Mouse (Mus musculus) liver, adult 2 months (tissue): ENCODE measurements around the gene Cpne9. TPM values are rescaled to one million over a fixed set of nuclear protein-coding genes. Genes with fewer than 3 reads are reported as not detected.

Experiments
- DNase-seq: peaks from one replicate; pipeline ENCODE4 v3.0.0-alpha.2; 2011; ENCODE audit warnings: low read depth, low spot score; ENCODE audit errors: extremely low read depth
- H3K27ac ChIP-seq: fragments of 200-500 bp; replicated peaks from 2 replicates; pipeline ENCODE4 v1.5.1; 2012; ENCODE audit warnings: low read depth, mild to moderate bottlenecking, control low read depth, inconsistent platforms, low read length; ENCODE audit not compliant: insufficient read depth
- H3K27me3 ChIP-seq: fragments of 200-500 bp; 2 replicates; pipeline ENCODE4 v1.6.1; 2012; ENCODE audit warnings: mild to moderate bottlenecking, moderate library complexity, low read length, inconsistent platforms; ENCODE audit not compliant: control insufficient read depth, insufficient read depth
- H3K36me3 ChIP-seq: fragments of 200-500 bp; 2 replicates; pipeline ENCODE4 v1.6.1; 2012; ENCODE audit warnings: low read length, inconsistent platforms; ENCODE audit not compliant: control insufficient read depth, insufficient read depth
- H3K4me1 ChIP-seq: fragments of 200-500 bp; 2 replicates; pipeline ENCODE4 v1.6.1; 2011; ENCODE audit warnings: low read length; ENCODE audit not compliant: control insufficient read depth, insufficient read depth
- H3K4me3 ChIP-seq: fragments of 200-500 bp; 2 replicates; pipeline ENCODE4 v1.5.1; 2011; ENCODE audit warnings: low read depth, mild to moderate bottlenecking, control low read depth, low read length, moderate library complexity; ENCODE audit not compliant: insufficient read depth
- H3K79me2 ChIP-seq: fragments of 200-500 bp; 2 replicates; pipeline ENCODE4 v1.6.1; 2012; ENCODE audit warnings: inconsistent platforms, mild to moderate bottlenecking, low read length, moderate library complexity; ENCODE audit not compliant: control insufficient read depth, insufficient read depth
- H3K9ac ChIP-seq: fragments of 200-500 bp; 2 replicates; pipeline ENCODE4 v1.6.1; 2012; ENCODE audit warnings: low read depth, mild to moderate bottlenecking, control low read depth, inconsistent platforms, low read length
- CTCF ChIP-seq: fragments of 200-500 bp; IDR thresholded peaks from 2 replicates; pipeline ENCODE4 v1.5.1; 2011; ENCODE audit warnings: low read depth, low read length, control low read depth
- POLR2A ChIP-seq: fragments of 200-500 bp; IDR thresholded peaks from 2 replicates; pipeline ENCODE4 v1.6.1; 2011; ENCODE audit warnings: low read length, control low read depth; ENCODE audit not compliant: insufficient read depth; ENCODE audit errors: extremely low read depth
- WGBS: fragments of 180-500 bp; shearing (Covaris S2); methylation state at CpG from one replicate; pipeline ENCODE4 v1.1.7; 2018; 5-methylcytosine and 5-hydroxymethylcytosine counted together
- polyA plus RNA-seq: library from polyadenylated mRNA; depleted of rRNA; stranded (reverse); fragments of >200 nt; gene quantifications from 2 replicates; pipeline ENCODE4 v1.2.3, GENCODE M21; 2012
- total RNA-seq: library from RNA; depleted of rRNA; stranded (reverse); fragments of >200 nt; gene quantifications from 2 replicates; pipeline ENCODE4 v1.2.3, GENCODE M21; 2014

The Cpne9 gene
- total and polyA plus RNA-seq, 2 experiments: not detected

GRCm38 (mm10) chr6:113245585-113245984, 36.5 kb upstream of the Cpne9 start:
- DNase-seq: no peak
- TF ChIP-seq POLR2A (no peak), CTCF (no peak)
- Histone ChIP-seq H3K27me3 (no peaks in the 10 kb centered on the region), H3K27ac (no peak overlapping the region), H3K4me1 (no peaks in the 10 kb centered on the region), H3K79me2 (peaks cover 3% of the 10 kb centered on the region; the same call in 1 of the 2 replicates), H3K9ac (no peak overlapping the region), H3K4me3 (no peak overlapping the region), H3K36me3 (peaks cover 27% of the 10 kb centered on the region)
- 85% methylated on average over 2 of the region's 2 CpGs for WGBS

- TF ChIP-seq CTCF (no peak), POLR2A (no peak)
- H3K4me1 ChIP-seq: no peaks in the 10 kb centered on the region
- H3K79me2 ChIP-seq: no peaks in the 10 kb centered on the region
- peaks cover 39% of the 10 kb centered on the region for H3K36me3 ChIP-seq
- DNase-seq: no peak
- no peak overlapping the region for H3K4me3 ChIP-seq
- WGBS: 86% methylated on average over 5 of the region's 5 CpGs
- no peak overlapping the region for H3K27ac ChIP-seq
- H3K9ac ChIP-seq: no peak overlapping the region
- H3K27me3 ChIP-seq: no peaks in the 10 kb centered on the region
These were observed 31.3 kb upstream of the Cpne9 start for GRCm38 (mm10) chr6:113250786-113251185.

DNA sequence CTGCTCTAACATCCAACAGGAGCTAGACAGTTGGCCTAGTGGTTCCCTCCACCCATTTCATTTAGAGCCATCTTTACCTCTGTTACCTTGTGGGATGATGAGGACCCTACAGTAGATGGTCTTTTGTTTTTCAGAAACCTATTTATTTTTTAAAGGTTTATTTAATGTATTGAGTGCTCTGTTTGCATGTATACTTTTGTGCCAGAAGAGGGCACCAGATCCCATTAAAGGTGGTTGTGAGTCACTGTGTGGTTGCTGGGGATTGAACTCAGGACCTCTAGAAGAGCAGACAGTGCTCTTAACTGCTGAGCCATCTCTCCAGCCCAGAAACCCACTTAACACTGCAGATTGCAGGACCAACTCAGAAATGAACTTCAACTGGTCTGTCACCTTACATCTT, 30.2 kb upstream of the Cpne9 start:
- no peak overlapping the region for H3K27ac ChIP-seq
- H3K4me1 ChIP-seq: no peaks in the 10 kb centered on the region
- H3K36me3 ChIP-seq: peaks cover 48% of the 10 kb centered on the region
- H3K27me3 ChIP-seq: no peaks in the 10 kb centered on the region
- no peak for DNase-seq
- H3K9ac ChIP-seq: no peak overlapping the region
- H3K79me2 ChIP-seq: no peaks in the 10 kb centered on the region
- TF ChIP-seq POLR2A (no peak), CTCF (no peak)
- no peak overlapping the region for H3K4me3 ChIP-seq

DNA sequence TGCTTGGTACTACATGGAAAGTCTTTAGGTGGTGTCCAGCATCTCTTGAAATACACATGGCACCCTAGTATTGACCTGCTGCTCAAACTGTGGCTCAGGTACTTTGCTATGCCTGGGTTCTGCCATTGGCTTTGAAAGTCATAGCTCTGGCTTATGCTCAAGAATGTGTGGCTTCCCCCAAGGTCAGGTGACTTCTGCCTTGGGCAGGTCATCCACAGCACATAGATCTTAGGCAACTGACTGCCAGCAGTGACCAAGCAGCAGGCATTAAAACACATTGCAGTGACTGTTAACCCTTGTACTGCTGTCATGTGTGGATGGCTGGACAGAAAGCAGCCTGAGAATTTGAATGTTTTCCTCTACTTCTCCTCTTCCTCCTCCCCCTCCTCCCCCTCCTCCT, 27.2 kb upstream of the Cpne9 start:
- Histone ChIP-seq H3K27ac (no peak overlapping the region), H3K27me3 (no peaks in the 10 kb centered on the region), H3K79me2 (no peaks in the 10 kb centered on the region), H3K4me3 (no peak overlapping the region), H3K4me1 (no peaks in the 10 kb centered on the region), H3K9ac (no peak overlapping the region), H3K36me3 (peaks cover 65% of the 10 kb centered on the region)
- TF ChIP-seq CTCF: no peak
- TF ChIP-seq POLR2A: no peak
- DNase-seq: no peak

DNA sequence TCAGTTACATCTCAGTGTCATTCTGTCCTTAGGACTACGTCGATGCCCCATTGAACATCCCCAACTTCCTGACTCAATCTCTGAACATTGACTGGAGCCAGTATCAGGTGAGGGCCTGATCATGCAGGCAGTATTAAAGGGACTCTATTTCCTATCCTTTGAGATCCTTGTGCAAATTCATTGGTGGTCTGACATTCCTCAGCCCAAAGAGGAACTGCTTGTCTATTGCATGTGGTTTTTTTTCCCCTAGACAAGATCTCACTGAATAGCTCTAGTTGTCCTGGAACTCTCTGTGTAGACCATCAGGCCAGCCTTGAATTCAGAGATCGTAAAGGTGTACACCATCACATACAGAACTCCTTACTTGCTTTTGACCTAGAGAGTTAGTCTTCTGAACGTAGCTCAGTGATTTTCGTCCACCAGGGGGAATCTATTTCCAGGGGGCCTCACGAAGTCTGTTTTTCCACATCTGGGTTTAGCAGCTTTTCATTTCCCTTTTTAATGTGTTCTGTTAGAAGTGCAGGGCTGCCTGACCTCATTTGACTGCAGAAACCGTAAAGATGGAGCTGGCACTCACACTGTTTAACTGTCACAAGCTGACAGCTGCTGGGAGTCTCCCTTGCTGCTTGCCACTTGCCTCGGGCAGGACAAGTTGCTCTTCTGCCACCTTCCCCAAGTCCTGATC, 20.8 kb upstream of the Cpne9 start:
- Histone ChIP-seq H3K4me3 (no peak overlapping the region), H3K36me3 (peaks cover 53% of the 10 kb centered on the region), H3K79me2 (no peaks in the 10 kb centered on the region), H3K4me1 (no peaks in the 10 kb centered on the region), H3K27me3 (no peaks in the 10 kb centered on the region), H3K9ac (no peak overlapping the region), H3K27ac (no peak overlapping the region)
- 89% methylated on average over 8 of the region's 8 CpGs for WGBS
- TF ChIP-seq CTCF: no peak
- no peak for TF ChIP-seq POLR2A
- no peak for DNase-seq

- H3K27me3 ChIP-seq: no peaks in the 10 kb centered on the region
- H3K4me1 ChIP-seq: no peaks in the 10 kb centered on the region
- 93% methylated on average over 6 of the region's 6 CpGs for WGBS
- DNase-seq: no peak
- no peak overlapping the region for H3K9ac ChIP-seq
- TF ChIP-seq CTCF (no peak), POLR2A (no peak)
- H3K36me3 ChIP-seq: peaks cover 49% of the 10 kb centered on the region
- H3K79me2 ChIP-seq: no peaks in the 10 kb centered on the region
- no peak overlapping the region for H3K27ac ChIP-seq
- H3K4me3 ChIP-seq: no peak overlapping the region
These were observed 18.6 kb upstream of the Cpne9 start for GRCm38 (mm10) chr6:113263531-113263930.
